Mouse (Mus musculus) thymus, adult 2 months (tissue): ENCODE measurements around the gene Acap1.

Experiments used
- CTCF ChIP-seq: fragments of 200-500 bp; IDR thresholded peaks from 2 replicates; pipeline ENCODE4 v1.5.1; 2012; ENCODE audit warnings: mild to moderate bottlenecking, control low read depth, low read length, moderate library complexity, borderline replicate concordance; ENCODE audit not compliant: control insufficient read depth, poor library complexity, insufficient read depth; ENCODE audit errors: extremely low read depth
- POLR2A ChIP-seq: fragments of 200-500 bp; IDR thresholded peaks from 2 replicates; pipeline ENCODE4 v1.6.1; 2012; ENCODE audit warnings: mild to moderate bottlenecking, low read length, control low read depth, moderate library complexity; ENCODE audit not compliant: control insufficient read depth, poor library complexity, insufficient read depth; ENCODE audit errors: extremely low read depth

DNA sequence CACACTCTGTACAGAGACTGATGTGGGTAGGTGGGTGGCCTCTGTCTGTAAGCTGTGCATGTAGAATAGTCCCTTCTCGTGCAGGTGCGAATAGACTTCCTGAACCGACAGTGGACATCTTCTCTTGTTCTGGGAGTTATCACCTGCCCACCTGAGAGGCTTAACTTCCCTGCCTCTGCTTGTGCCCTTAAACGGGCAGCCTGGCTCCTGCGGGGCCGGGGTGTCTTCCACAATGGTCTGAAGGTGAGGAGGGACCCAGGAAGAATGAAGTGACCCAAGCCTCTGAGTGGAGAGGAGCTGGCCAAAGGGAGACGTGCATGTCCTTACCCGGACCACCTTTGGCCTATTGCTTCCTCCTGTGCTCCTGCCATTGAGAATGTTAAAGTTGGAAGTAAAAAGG is 14.8 kb upstream of the Acap1 start:
- TF ChIP-seq POLR2A (no peak), CTCF (no peak)
